Mouse (Mus musculus): ENCODE results near the gene Engase.

The Engase gene

DNA sequence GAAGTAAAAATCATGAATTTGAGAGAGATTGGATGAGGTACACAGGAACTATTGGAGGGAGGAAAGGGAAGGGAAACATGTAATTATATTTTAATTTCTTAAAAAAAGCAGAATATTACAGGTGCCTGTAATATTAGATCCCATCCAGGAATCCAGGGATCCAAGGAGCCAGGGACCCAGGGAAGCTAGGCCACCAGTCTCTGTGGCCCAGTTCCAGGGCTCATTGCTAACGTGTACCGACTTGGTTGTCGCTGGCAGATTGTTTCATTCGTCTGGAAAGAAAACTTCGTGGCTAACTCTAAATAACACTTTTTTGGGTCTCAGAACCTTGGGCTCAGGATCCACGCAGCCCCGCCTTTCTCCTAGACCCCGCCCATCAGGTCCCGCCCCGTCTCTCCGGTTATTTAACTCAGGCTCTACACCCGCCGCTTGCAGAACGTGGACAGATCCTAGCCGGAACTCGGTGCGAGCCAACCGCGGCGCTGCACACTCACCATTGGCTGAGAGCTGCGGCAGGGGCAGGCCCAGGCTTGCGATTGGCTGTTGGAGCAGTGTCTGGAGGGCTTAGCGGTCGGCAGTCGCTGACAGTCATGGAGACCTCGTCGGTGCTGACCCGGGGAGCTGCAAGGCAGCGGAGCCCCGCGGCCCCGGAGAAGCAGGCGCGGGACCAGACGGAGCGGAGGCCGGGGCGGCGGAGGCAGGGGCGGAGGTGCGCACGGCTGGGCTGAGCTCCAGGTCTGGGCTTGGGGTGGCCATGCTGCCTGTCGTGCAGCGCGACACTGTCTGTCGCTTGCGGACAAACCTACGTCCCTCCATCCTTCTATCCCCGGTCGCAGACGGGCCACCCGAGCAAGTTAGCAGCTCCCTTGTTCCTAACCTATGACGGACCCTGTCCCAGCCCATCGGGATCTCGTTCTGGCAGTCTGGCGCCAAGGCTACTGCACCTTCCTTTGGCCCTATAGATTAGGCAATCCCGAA lies at the start of gene Engase:
TSS of gene Engase (plus strand) at position 434 of the 978 bp plus-strand sequence.
- peak; percentile 97 to 98 for DNase-seq (ENCODE audit: low spot score in 2 of 2)

GRCm38 (mm10) chr11:118427266-118427779 lies 49.3 kb upstream of the Engase start:
- DNase-seq (ENCODE audit: low spot score in 2 of 2), result no peak

DNA sequence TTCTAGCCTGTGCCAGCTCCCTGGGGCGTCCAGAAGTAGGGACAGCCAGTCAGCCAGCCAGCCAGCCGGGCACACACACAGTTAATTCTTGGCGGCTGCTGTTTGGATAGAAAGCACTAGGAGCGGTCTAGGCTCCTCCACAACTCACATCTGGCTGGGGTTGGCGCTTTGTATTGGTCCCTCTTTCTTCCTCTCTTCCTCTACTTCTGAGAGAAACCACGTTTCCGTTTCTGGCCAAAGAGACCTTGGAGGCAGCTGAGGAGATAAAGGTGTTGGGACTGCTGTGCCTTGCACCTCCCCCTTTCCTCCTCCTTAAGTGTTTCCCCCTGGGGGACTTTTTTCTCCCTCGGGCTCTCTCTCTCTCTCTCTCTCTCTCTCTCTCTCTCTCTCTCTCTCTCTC lies 48.6 kb upstream of the Engase start, which contains the start of gene C1qtnf1:
TSS of gene C1qtnf1 (plus strand) at position 218 of the 400 bp plus-strand sequence.
- no peak for DNase-seq (ENCODE audit: low spot score in 2 of 2)

DNA sequence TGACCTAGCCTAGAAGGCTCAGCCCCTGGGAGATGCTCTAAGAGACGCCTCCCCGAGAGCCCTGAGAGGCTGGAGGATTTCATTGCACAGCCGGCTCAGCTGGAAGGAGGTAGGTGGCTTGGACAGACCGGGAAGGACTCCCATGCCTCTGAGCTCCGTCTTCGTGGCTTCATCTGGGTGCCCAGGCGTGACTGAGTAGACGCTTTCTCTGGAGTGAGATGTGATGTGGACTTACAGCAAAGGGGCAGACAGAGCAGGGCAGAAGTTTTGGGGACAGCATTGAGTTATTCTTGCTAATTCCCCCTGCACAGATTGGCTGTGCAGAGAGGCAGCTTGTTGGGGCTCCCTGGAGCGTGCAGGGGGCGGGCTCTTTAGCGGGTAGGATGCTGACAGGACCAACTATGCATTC lies 48.2 kb upstream of the Engase start:
- peak in 1 of 2 experiments; percentile 17 for DNase-seq (ENCODE audit: low spot score in 2 of 2)

DNA sequence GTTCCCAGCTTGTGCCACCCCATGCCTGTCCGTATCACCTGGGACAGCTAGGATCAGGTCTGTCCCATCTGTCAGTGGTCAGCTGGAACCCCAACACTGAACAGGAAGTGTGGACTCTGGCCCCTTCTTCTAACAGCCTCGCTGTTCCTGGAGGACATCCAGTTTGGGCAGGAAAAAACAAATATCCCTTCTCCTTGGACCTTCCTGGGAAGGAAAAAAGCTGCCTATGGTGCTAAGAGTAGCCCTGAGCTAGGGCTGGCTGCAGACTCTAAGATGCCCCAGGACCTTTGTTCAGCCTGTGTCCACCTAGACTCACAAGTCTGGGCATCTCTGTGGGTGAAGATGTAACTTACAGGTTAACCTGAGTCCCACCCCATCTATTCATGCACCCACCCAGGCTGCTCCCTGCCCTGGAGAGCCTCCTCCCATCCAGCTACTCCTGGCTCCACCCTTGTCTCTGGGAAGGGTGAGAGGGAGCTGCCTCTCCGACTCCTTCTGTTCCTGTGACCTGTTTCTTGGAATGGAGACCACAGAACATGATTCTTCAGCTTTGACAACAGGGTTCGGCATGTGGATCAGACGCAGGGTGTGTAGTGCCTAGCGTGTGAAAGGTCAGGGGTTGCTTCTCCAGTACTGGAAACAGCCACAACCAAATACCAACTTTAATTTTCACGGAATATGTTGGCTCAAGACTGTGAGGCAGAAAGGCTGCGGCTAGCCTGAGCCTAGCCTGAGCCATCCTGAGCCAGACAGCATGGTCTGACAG lies 47.5 kb upstream of the Engase start:
- no peak for DNase-seq (ENCODE audit: low spot score in 2 of 2)

DNA sequence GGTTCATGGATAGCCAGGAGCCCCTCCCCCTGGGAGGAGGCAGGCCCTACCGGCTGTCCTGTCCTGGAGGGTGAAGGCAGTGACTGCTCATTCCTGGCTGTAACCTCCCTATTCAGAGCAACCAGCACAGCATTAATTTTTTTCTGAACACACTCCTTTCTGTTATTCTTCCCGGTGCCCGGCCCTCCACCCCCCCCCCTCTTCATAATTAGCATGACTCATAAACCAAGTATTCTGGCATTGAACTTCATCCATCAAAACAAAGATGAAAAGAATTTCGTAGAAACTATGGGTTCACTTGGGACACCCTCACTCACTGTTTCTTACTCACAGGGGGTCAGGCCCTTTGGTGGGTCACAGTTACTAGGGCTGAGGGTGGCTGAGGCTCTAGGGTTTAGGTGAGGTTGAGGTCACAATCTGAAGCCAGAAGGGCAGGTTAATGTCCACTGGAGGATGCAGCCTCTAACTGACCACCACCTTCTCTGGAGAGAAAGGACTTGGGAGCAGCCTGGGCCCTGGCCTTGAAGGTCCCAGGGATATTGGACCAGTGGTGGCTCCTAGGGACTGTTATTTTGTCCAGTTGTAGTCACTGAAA lies 46.2 kb upstream of the Engase start:
- DNase-seq (ENCODE audit: low spot score in 2 of 2), result no peak

DNA sequence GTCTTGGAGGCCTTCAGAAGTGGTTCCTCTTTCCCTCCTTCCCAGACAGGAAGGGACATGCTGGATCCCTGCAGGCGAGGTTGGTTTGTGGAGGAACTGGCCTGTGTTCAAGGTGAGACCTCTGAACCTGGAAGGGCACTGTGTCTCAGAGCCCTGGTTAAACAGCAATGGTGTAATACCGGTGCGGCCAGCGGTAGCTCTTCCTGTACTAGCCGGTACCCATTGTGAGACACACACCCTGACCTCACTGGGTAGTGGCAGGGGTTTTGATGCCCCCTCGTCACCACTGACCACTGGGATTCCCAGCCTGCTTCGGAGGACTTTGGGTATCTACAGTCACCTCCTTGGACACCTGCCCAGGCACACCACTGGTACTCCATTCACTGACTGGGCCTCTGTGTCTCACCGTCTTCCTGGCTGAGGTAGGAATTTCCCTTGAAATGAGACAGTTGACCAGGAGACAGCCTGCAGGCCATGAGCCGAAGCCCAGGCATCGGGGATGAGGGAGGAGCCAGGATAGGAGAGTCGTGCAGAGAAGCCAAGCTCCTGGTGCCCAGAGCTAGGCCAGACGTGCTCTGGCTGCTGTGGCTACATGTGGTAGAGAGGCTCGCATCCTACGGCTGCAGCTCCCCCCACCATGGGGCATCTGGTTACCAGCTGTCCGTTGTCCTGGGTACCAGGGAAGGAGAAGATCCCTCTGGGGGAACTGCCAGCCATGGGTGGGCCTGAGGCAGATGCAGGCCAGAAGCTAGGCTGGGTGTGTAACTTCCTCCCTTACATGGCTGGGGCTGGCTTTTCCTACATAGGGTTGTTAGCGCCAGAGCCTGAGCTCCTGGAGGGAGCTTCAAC lies 45.3 kb upstream of the Engase start:
- no peak for DNase-seq (ENCODE audit: low spot score in 2 of 2)

DNA sequence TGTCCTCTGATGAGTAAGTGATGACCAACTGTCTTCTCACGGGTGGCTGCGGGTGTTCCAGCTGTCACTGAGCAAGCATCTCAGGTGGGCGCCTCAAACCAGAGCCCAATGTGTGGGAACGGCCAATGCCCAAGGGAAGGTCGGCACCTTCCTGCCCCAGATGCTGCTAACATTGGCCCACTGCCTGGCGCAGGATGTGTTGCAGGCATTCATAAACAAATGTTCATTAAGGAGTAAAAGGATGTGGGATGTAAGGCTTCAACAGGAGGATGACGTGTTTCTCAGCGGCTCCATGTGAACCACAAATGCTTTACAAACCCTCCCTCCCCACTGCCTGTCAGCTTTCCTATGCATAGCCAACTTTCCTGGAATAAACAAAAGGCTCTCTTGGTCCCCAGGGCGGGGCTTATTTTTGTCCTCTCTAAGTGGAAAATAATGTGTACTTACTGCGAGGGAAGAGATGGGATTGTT lies 43.2 kb upstream of the Engase start:
- DNase-seq (ENCODE audit: low spot score in 2 of 2), result no peak

GRCm38 (mm10) chr11:118434093-118434492 lies 42.5 kb upstream of the Engase start:
- no peak for DNase-seq (ENCODE audit: low spot score in 2 of 2)

DNA sequence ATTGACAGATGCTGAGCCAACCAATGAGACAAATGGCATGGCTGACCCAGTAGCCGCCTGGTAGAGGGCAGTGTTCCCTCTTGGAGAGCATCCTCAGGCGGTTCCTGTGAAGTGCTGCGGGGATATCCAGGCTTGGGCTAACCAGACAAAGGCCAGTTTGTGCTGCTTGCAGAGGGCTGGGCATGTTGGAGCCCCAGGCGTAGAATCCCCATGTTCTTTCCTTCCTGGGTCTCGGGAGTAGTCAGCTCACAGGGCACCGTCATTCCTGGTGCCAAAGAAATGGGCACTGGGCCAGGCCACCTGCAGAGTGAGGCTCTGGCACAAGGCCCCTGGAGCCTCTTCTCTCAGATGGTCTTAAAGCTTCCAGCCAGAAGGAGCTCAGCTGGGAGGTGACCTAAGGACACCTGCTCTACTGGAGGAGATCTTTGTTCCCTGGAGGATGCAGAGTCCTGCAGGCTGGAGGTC lies 40.1 kb upstream of the Engase start:
- DNase-seq (ENCODE audit: low spot score in 2 of 2), result no peak

DNA sequence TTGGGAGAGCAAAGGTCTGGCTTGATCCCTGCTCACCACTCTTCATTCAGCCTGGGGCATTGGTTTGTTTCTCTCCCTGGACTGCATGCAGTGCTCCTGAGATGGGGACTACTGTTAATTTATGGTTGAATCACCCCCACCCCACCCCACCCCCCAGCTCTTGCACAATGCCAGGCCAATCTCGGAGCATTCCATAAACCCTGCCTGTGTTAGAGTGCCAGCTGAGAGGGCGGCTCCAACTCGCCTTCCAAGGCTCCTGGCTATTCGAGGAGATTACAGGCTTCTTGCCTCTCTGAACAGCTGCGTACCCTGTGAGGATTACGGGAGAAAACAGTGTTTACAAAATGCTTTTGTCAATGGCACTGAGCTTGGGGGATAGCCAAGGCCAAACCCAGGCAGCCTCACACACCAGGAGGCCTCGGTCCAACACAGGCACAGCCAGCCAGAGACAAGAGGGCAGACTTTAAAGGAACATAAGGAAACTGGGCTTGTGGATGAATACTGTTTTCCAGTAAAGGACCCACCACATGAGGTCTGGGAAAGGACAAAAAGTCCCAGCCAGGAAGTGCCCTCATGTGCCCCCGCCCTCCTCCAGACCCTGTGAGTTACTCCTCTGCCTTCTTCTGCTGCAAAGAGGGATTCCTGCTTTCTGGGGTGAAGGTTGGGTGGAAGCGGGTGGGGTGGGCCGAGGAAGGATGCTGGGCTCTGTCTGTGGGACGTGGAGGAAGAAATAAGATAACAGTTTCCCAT lies 37.8 kb upstream of the Engase start:
- DNase-seq (ENCODE audit: low spot score in 2 of 2), result no peak

- DNase-seq (ENCODE audit: low spot score in 2 of 2), result no peak
These were observed 33.9 kb upstream of the Engase start for GRCm38 (mm10) chr11:118442691-118443090.

- peak in 1 of 2 experiments; percentile 52 for DNase-seq (ENCODE audit: low spot score in 2 of 2)
These were observed 33.2 kb upstream of the Engase start for GRCm38 (mm10) chr11:118443201-118443970.

DNA sequence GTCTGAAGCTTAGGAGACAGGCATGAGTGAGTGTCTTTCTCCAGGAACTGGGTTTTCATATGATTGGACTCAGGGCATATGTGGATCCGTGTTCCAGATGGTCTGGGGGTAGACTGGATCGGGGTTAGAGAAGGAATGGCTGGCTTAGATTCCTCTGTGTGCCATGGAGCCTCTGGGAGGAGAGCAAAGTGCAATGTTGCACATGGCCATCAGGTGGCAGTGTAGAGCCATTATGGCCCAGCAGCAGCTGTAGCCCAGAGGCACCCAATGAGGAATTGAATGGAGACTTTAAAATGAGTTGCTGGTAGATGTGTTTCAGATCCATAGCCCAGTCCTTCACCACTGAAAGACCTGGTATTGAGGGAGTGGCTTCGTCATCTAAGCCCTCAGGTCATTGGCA lies 30.8 kb upstream of the Engase start:
- DNase-seq (ENCODE audit: low spot score in 2 of 2), result peak; percentile 66 to 75

GRCm38 (mm10) chr11:118447346-118447745 lies 29.3 kb upstream of the Engase start:
- DNase-seq (ENCODE audit: low spot score in 2 of 2), result no peak

- DNase-seq (ENCODE audit: low spot score in 2 of 2), result no peak
These were observed 28.2 kb upstream of the Engase start for GRCm38 (mm10) chr11:118448385-118448784.

GRCm38 (mm10) chr11:118451211-118451610 lies 25.4 kb upstream of the Engase start:
- no peak for DNase-seq (ENCODE audit: low spot score in 2 of 2)

- no peak for DNase-seq (ENCODE audit: low spot score in 2 of 2)
These were observed 23.7 kb upstream of the Engase start for GRCm38 (mm10) chr11:118452955-118453354.
